Mouse (Mus musculus): ENCODE measurements around the gene C9.

Gene C9

GRCm38 (mm10) chr15:6483561-6483960 is 38.4 kb downstream of the C9 start:
- DNase-seq (ENCODE audit: low read depth, low spot score) = no peak

DNA sequence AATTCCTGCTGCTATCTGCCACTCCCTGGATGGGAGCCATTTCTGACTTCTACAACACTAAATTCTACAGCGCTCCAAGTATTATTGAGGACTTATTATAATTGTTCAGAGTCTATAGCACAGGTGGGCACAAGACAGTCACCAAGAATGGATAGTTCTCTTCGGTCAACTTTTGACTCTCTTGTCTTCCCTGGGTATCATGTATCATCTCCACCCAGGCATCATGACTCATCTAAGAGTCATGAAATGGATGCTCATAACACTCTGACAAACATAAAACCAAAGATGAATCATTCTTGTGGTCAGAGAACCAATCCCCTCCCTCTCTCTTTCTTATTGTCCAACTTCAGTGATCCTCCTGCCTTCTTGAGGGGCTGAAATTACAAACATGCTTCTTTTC is 47.3 kb downstream of the C9 start:
- no peak for DNase-seq (ENCODE audit: low read depth, low spot score)

DNA sequence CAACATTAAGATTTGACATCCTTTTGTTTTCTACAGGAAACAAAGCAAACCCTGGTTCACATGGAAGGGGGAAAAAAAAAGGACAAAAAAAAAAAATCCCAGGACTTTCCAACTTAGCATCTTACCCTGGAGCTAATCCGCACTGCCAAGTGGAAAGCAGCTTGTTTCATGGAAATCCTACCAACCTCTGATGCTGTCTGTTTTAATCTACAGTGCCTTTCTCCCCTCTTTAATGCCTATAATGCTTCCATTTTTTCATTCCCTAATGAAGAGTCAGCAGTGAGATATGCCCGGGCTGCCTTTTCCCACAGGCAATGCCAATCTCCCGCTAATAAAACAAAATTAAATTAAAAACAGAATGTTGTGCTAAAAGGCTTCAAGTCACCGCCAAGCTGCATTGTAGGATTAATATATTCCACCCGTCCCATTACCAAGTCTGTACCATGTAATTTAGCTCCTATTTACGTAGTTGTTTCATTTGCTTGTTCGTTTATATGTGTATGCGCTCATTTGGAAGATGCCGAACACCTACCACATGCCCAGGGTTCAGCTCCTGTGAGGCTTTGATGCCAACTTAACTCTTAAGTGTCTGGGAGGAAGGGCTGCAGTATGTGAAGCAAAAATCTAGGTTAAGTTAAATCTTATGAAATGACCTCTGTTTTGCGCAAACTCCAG is 53.4 kb downstream of the C9 start:
- no peak for DNase-seq (ENCODE audit: low read depth, low spot score)

DNA sequence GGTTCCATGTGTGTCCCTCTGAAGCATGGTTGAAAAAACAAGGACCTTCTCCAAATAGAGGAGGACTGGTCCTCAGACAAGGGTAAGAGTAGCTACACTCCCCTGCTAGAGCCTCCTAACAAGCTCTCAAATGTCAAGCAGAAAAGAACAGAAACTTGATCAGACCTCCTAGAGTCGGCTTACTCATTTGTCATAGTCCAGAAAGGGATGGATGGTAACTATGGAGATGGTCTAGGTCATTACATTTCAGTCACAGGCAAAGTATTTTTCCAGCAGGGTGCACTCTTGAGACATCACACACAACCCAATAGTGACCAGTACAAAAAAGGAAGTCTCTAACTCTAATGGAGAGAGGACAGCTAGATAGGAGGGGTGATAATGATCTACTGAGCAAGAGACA is 55.7 kb downstream of the C9 start:
- DNase-seq (ENCODE audit: low read depth, low spot score) = no peak

DNA sequence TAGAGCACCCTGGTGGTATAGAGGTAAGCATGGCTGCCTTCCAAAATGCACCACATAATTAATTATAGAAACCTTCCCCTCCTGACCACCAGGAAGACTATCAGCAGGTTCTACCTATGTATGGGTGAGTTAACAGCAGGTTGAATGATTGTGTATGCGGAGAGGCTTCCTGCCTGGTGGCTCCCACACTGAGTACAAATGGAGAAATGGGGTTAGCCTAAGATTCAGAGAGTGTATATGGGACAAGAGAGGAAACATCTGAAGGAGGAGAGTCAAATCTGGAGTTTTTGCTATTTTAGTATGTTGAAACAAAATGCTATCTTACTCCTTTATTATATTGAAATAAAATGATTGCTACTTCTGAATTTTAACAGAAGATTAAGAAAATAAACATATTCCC is 72.4 kb downstream of the C9 start:
- DNase-seq (ENCODE audit: low read depth, low spot score) = no peak

GRCm38 (mm10) chr15:6519417-6520255 is 74.5 kb downstream of the C9 start:
- DNase-seq (ENCODE audit: low read depth, low spot score) = no peak

GRCm38 (mm10) chr15:6520505-6521155 is 75.5 kb downstream of the C9 start:
- DNase-seq (ENCODE audit: low read depth, low spot score) = no peak

GRCm38 (mm10) chr15:6522653-6523167 is 77.6 kb downstream of the C9 start, which contains the start of gene Fyb:
TSS of gene Fyb (plus strand) at chr15:6522853.
- DNase-seq (ENCODE audit: low read depth, low spot score) = no peak

DNA sequence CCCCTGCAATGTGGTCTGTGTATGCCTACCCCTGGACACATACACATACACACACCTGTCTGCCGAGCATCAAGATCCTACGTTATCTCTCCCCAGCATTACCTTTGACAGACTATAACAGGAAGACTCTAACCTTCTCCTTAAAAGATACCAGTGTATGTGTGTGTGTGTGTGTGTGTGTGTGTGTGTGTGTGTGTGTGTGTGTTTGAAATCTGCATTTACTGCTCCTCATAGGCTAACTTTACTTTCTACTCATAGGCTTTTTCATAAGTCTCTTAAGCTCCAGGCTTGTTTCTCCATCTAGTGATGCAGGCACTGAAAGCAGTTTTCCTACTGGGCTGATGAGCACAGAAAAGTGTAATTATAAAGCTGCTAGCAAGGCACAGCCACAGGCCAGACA is 79.7 kb downstream of the C9 start:
- DNase-seq (ENCODE audit: low read depth, low spot score) = no peak

GRCm38 (mm10) chr15:6525386-6525785 is 80.3 kb downstream of the C9 start:
- no peak for DNase-seq (ENCODE audit: low read depth, low spot score)

- no peak for DNase-seq (ENCODE audit: low read depth, low spot score)
Measured at GRCm38 (mm10) chr15:6533858-6534343, 88.8 kb downstream of the C9 start.

DNA sequence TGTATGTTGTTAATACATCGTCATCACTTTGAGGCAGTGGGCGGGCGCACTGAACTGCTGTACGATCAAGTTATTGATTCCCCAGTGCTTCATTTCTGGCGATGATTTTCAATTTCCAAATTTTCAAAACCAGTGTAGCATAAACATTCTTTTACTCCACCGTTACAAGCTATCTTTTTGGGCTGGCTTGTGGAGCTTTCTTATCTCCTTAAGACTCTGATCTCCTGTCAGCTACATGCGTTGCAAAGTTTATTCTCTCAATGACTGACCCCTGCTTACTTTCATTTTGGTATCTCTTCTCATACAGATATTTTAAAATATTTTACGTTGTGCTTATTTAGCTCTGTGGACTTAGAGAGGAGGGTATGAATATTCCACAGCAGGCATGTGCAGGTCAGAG is 89.5 kb downstream of the C9 start:
- no peak for DNase-seq (ENCODE audit: low read depth, low spot score)

GRCm38 (mm10) chr15:6539639-6540338 is 94.7 kb downstream of the C9 start:
- no peak for DNase-seq (ENCODE audit: low read depth, low spot score)
